11 mouse cellular contexts compared by ENCODE assay signal in genomic region chr4:119102350-119103126, GRCm38 (mm10). TPM values are rescaled to one million over a fixed set of nuclear protein-coding genes. Genes with fewer than 3 reads are reported as not detected.
A peak's percentile ranks its signal among the peaks of the same experiment; 100 is the strongest.
DNase-seq lines count a peak whose midpoint lies in the region; ATAC-seq and TF ChIP-seq lines count a peak whose summit lies in the region.
"Had no signal": no experiment of that assay in that cellular context is flagged by ENCODE, and none has a peak within 500 bp of the region (broad histone marks: within the 10 kb centered on the region; RNA-seq: fewer than 3 reads in every experiment).

No protein-coding gene starts in this region.

- H3K9ac ChIP-seq in heart, embryonic 13.5 days, result no peak overlapping the region; the same call in 1 of the 2 replicates

- no peak overlapping the region for H3K4me2 ChIP-seq in heart, embryonic 13.5 days
- H3K4me2 ChIP-seq: heart, embryonic 11.5 days had no signal

- no peak for DNase-seq in heart, postnatal 10 days
- DNase-seq in adrenal gland, postnatal 25 days, result peak; percentile 10
- DNase-seq in right cerebral cortex, postnatal 10 days (ENCODE audit: low spot score in 2 of 2), result peak; percentile 43 to 71
- no peak for DNase-seq in T-cell, adult 2 months (ENCODE audit: low spot score)
- no peak for DNase-seq in gastrocnemius, postnatal 14 days
- DNase-seq: kidney, postnatal 36 days had no signal

- 66% methylated on average over 7 of the region's 7 CpGs for WGBS in heart, embryonic 13.5 days

- H3K27me3 ChIP-seq in heart, embryonic 13.5 days (replicated peaks), result no peaks in the 10 kb centered on the region
- no peaks in the 10 kb centered on the region for H3K27me3 ChIP-seq in C2C12 (ENCODE audit: control insufficient read depth, insufficient read depth, insufficient read length)

- no peak for ATAC-seq in heart, embryonic 13.5 days (ENCODE audit: extremely low read depth, insufficient number of reproducible peaks, low FRiP score, low TSS enrichment)
- ATAC-seq: hindbrain, embryonic 16.5 days had no signal

- H3K27ac ChIP-seq in heart, embryonic 13.5 days (replicated peaks), result peak overlapping the region; percentile 28; the same call in 1 of the 2 replicates

- H3K79me3 ChIP-seq in C2C12 (ENCODE audit: low read depth), result no peaks in the 10 kb centered on the region

- H3K4me1 ChIP-seq in heart, embryonic 13.5 days, result peaks cover 35% of the 10 kb centered on the region

- H3K4me3 ChIP-seq in heart, embryonic 13.5 days, result no peak overlapping the region
- no peak overlapping the region for H3K4me3 ChIP-seq in C2C12 (ENCODE audit: insufficient read depth, poor library complexity, severe bottlenecking)
- H3K4me3 ChIP-seq: erythroblast, embryonic 14.5 days had no signal

- no peaks in the 10 kb centered on the region for H3K9me3 ChIP-seq in heart, embryonic 13.5 days

- no peaks in the 10 kb centered on the region for H3K36me3 ChIP-seq in heart, embryonic 13.5 days
- no peaks in the 10 kb centered on the region for H3K36me3 ChIP-seq in C2C12 (ENCODE audit: control insufficient read depth, insufficient read depth)

- TF ChIP-seq CTCF in C2C12 (IDR thresholded peaks at IDR 0.05; ENCODE audit: control insufficient read depth, insufficient read depth, insufficient read length), result no peak

- H3K79me2 ChIP-seq in C2C12 (ENCODE audit: control insufficient read depth, insufficient read depth), result no peaks in the 10 kb centered on the region

- H3ac ChIP-seq in C2C12 (ENCODE audit: control insufficient read depth, insufficient read length, low read depth), result no peak overlapping the region

- intact Hi-C loops in heart, postnatal 10 days (cut with DNase I), result no loop called here
- intact Hi-C loops in gastrocnemius, postnatal 14 days (cut with DNase I; ENCODE audit: low total_unique reads), result no loop called here

TF ChIP-seq in C2C12, 6 proteins besides CTCF, POLR2A, EP300 and RAD21:
- TF ChIP-seq MYOG (IDR thresholded peaks at IDR 0.05; ENCODE audit: control insufficient read depth, extremely low read depth, insufficient read length) (no peak), MYOD1 (IDR thresholded peaks at IDR 0.05; ENCODE audit: control insufficient read depth, insufficient read length, low read depth) (peak; percentile 43), FOSL1 (IDR thresholded peaks at IDR 0.05; ENCODE audit: insufficient read depth, low read length, poor library complexity, severe bottlenecking) (peak; percentile 97)
TF ChIP-seq in C2C12: peak in this region for 2.

RNA-seq across cellular contexts. Expression of gene Slc2a1, which starts 6.0 kb away (rescaled TPM):
- 180 and 217 TPM in 2 replicates for polyA plus RNA-seq in heart, embryonic 13.5 days (2015; fragmentation: Nextera tagmentation; extraction: Ambion mirVana)
- total RNA-seq in heart, postnatal 10 days (2021), result 1 to 10 TPM; 5.1 to 7.7 TPM
- polyA plus RNA-seq in C2C12 (2012; fragmentation: generic; extraction: Trizol), result 49.0 TPM
- total RNA-seq in adrenal gland, postnatal 25 days (2021), result 19.7 and 21.6 TPM in 2 replicates
- 1 to 10 TPM; 4.8 to 6.6 TPM for total RNA-seq in gastrocnemius, postnatal 14 days (2021)

Comparison
In these comparisons a context has a peak if more than half of its experiments do, and no peak if none do; other contexts are left out.
1. DNase-seq: peak in adrenal gland, postnatal 25 days (single experiment) and right cerebral cortex, postnatal 10 days (2 of 2); none in heart, postnatal 10 days (0 of 2), T-cell, adult 2 months (single experiment) and gastrocnemius, postnatal 14 days (single experiment).